Mouse (Mus musculus) gastrocnemius, adult 2 months (tissue): Measurements from ENCODE around the gene Pknox1. TPM values are rescaled to one million over a fixed set of nuclear protein-coding genes. Genes with fewer than 3 reads are reported as not detected.
"Not testable (repeated sequence)": the region's sequence is repeated elsewhere in the genome, so short reads cannot be mapped to it uniquely, and the experiment has no call there.

Experiments used
- DNase-seq: peaks from one replicate; pipeline ENCODE4 v3.0.0; 2022
- H3K27ac ChIP-seq: fragments of 200-600 bp; 2 replicates; pipeline ENCODE4 v1.8.1; 2022; ENCODE audit warnings: mild to moderate bottlenecking
- H3K4me3 ChIP-seq: fragments of 200-600 bp; 2 replicates; pipeline ENCODE4 v1.8.1; 2022; ENCODE audit warnings: mild to moderate bottlenecking, moderate library complexity
- CTCF ChIP-seq: fragments of 200-600 bp; IDR thresholded peaks from 2 replicates; pipeline ENCODE4 v1.8.1; 2022; ENCODE audit warnings: antibody characterized with exemption, mild to moderate bottlenecking, moderate library complexity
- intact Hi-C: fragments of 180-260 bp; cut with DNase I; formaldehyde crosslinking; loops from one replicate; pipeline ENCODE4 v1.15.1; 2025
- total RNA-seq, 2 experiments: library from RNA; stranded (reverse); gene quantifications; 2 replicates each; pipeline ENCODE4 v1.2.3; 2021

The Pknox1 gene
- total RNA-seq, 2 experiments from 2014 or later: 7.0 to 7.1 TPM

- H3K27ac ChIP-seq: no peak overlapping the region
- no peak for TF ChIP-seq CTCF
- no peak for DNase-seq
- intact Hi-C loops: no loop called here
- H3K4me3 ChIP-seq: no peak overlapping the region
Measured at GRCm38 (mm10) chr17:31583781-31584180, 19.2 kb downstream of the Pknox1 start.

GRCm38 (mm10) chr17:31588115-31588514, 23.6 kb downstream of the Pknox1 start:
- Histone ChIP-seq H3K27ac (no peak overlapping the region), H3K4me3 (no peak overlapping the region)
- TF ChIP-seq CTCF: no peak
- DNase-seq: no peak
- intact Hi-C loops: no loop called here

GRCm38 (mm10) chr17:31588726-31589125, 24.2 kb downstream of the Pknox1 start:
- no peak for DNase-seq
- Histone ChIP-seq H3K27ac (no peak overlapping the region), H3K4me3 (no peak overlapping the region)
- intact Hi-C loops: no loop called here
- no peak for TF ChIP-seq CTCF

GRCm38 (mm10) chr17:31590846-31591245, 26.3 kb downstream of the Pknox1 start:
- H3K27ac ChIP-seq: no peak overlapping the region
- no peak for TF ChIP-seq CTCF
- H3K4me3 ChIP-seq: no peak overlapping the region
- intact Hi-C loops: no loop called here
- no peak for DNase-seq

- no peak overlapping the region for H3K27ac ChIP-seq
- intact Hi-C loops: no loop called here
- no peak for DNase-seq
Measured at GRCm38 (mm10) chr17:31594590-31594989, 30.1 kb downstream of the Pknox1 start.

GRCm38 (mm10) chr17:31595077-31595476, 30.5 kb downstream of the Pknox1 start:
- no peak for TF ChIP-seq CTCF
- Histone ChIP-seq H3K27ac (no peak overlapping the region), H3K4me3 (no peak overlapping the region)
- DNase-seq: no peak
- intact Hi-C loops: no loop called here

More at GRCm38 (mm10) chr17:31594590-31594989, 30.1 kb downstream of the Pknox1 start:
- H3K4me3 ChIP-seq: no peak overlapping the region
- no peak for TF ChIP-seq CTCF

- TF ChIP-seq CTCF: no peak
Measured at GRCm38 (mm10) chr17:31597957-31598356, 33.4 kb downstream of the Pknox1 start.

GRCm38 (mm10) chr17:31598593-31598992, 34.1 kb downstream of the Pknox1 start:
- H3K27ac ChIP-seq: no peak overlapping the region
- no peak overlapping the region for H3K4me3 ChIP-seq
- no peak for TF ChIP-seq CTCF
- intact Hi-C loops: no loop called here
- DNase-seq: no peak

More at GRCm38 (mm10) chr17:31597957-31598356, 33.4 kb downstream of the Pknox1 start:
- intact Hi-C loops: no loop called here
- DNase-seq: no peak
- no peak overlapping the region for H3K4me3 ChIP-seq
- H3K27ac ChIP-seq: no peak overlapping the region

- no peak overlapping the region for H3K4me3 ChIP-seq
- intact Hi-C loops: no loop called here
Measured at GRCm38 (mm10) chr17:31606424-31606823, 41.9 kb downstream of the Pknox1 start.

GRCm38 (mm10) chr17:31607256-31607951, 42.9 kb downstream of the Pknox1 start:
- intact Hi-C loops: no loop called here
- H3K27ac ChIP-seq: no peak overlapping the region
- no peak overlapping the region for H3K4me3 ChIP-seq
- DNase-seq: no peak
- TF ChIP-seq CTCF: no peak

More at GRCm38 (mm10) chr17:31606424-31606823, 41.9 kb downstream of the Pknox1 start:
- DNase-seq: no peak
- TF ChIP-seq CTCF: peak; percentile 34; the same call in 1 of the 2 replicates
- H3K27ac ChIP-seq: no peak overlapping the region

GRCm38 (mm10) chr17:31609173-31609572, 44.6 kb downstream of the Pknox1 start:
- H3K27ac ChIP-seq, DNase-seq, intact Hi-C loops, H3K4me3 ChIP-seq: not testable (repeated sequence)

- no peak overlapping the region for H3K27ac ChIP-seq
- intact Hi-C loops: no loop called here
- no peak overlapping the region for H3K4me3 ChIP-seq
- no peak for DNase-seq
- no peak for TF ChIP-seq CTCF
Measured at GRCm38 (mm10) chr17:31609895-31610294, 45.4 kb downstream of the Pknox1 start.

- peak overlapping the region; percentile 63; the same call in 1 of the 2 replicates for H3K27ac ChIP-seq
- H3K4me3 ChIP-seq: no peak overlapping the region
- no peak for TF ChIP-seq CTCF
- intact Hi-C loops: no loop called here
- peak; percentile 62 for DNase-seq
Measured at GRCm38 (mm10) chr17:31613086-31613755, 48.7 kb downstream of the Pknox1 start.
